Mouse (Mus musculus) mammary gland, adult 2 months (tissue): ENCODE measurements around the gene Nudt1. TPM values are rescaled to one million over a fixed set of nuclear protein-coding genes. Genes with fewer than 3 reads are reported as not detected.

Experiments used
- polyA plus RNA-seq: library from polyadenylated mRNA; depleted of rRNA; stranded (reverse); fragments of >200 nt; gene quantifications from 2 replicates; pipeline ENCODE4 v1.2.3, GENCODE M21; 2012; ENCODE audit warnings: low replicate concordance; rRNA removed

The Nudt1 gene
- 5.1 and 9.3 TPM in 2 replicates for polyA plus RNA-seq

DNA sequence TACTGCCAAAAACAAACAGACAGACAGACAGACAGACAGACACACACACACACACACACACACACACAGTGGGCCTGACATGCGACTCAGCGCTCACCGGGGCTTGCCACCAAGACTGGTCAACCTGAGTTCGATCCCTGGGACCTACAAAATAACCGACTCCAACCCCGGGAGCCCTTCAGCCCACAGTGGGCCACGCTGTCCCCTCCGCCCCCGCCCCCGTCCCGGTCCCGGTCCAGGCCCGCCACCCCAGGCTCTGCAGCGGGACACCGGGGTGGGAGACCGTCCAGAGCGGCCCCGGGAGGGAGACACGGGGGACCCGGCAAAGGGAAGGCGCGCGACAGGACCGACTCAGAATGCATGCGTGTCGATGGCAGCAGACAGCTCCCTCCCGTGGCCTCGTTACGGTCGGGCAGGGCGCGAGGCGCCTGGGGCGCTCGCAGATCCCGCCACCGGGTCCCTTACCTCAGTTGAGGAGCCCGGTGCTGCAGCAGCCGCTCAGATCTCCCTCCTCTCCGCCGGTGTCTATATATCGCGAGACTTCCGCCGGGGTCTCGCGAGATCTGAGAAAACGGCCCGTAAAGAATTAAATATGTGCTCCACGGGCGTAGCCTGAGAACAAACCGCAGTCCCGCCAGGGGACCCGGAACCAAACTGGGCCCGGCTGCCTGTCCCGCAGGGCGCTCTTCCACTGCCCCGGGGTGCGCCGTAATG, at the start of gene Nudt1, which contains the start of gene Mad1l1:
Gene Nudt1, plus strand, starts transcription at position 615 of the 714 bp plus-strand sequence.
Gene Mad1l1, minus strand, starts transcription at position 511 of the 714 bp plus-strand sequence.

GRCm38 (mm10) chr5:140331615-140332512, 10.4 kb downstream of the Nudt1 start, which contains the start of gene Mrm2:
Gene Mrm2, minus strand, starts transcription at chr5:140331898.

Other genes starting within 250 kb of the Nudt1 start
- 20.4 and 24.1 TPM in 2 replicates for gene Mad1l1, start 104 bp upstream of the Nudt1 start, polyA plus RNA-seq
- 6.8 and 8.4 TPM in 2 replicates for gene Mrm2, start 10.2 kb downstream of the Nudt1 start, polyA plus RNA-seq
- gene Snx8, start 67.6 kb downstream of the Nudt1 start, polyA plus RNA-seq, result 20.7 and 31.9 TPM in 2 replicates
- 77.0 and 77.6 TPM in 2 replicates for gene Eif3b, start 97.7 kb downstream of the Nudt1 start, polyA plus RNA-seq
- gene Gm4869, start 124.0 kb downstream of the Nudt1 start, polyA plus RNA-seq, result not detected in 2 replicates
- gene Chst12, start 183.9 kb downstream of the Nudt1 start, polyA plus RNA-seq, result 48.9 and 67.5 TPM in 2 replicates
- not detected in 2 replicates for gene Grifin, start 243.4 kb downstream of the Nudt1 start, polyA plus RNA-seq